Mouse (Mus musculus): ENCODE results near the gene Hp1bp3.

GRCm38 (mm10) chr4:138267869-138268268 is 51.8 kb downstream of the Hp1bp3 start:
- TF ChIP-seq CTCF (IDR thresholded peaks at IDR 0.05; ENCODE audit: control insufficient read depth, insufficient read depth, insufficient replicate concordance, low read depth, low read length) (no peak), POLR2A (IDR thresholded peaks at IDR 0.05; ENCODE audit: control insufficient read depth, low read depth, low read length) (no peak)

All from testis, adult 2 months (tissue).